In genomic region chr9:64703420-64703965, GRCm38 (mm10) we compare ENCODE assay signal across 18 mouse cellular contexts. TPM values are rescaled to one million over a fixed set of nuclear protein-coding genes. Genes with fewer than 3 reads are reported as not detected.
A peak's percentile ranks its signal among the peaks of the same experiment; 100 is the strongest.
DNase-seq lines count a peak whose midpoint lies in the region; ATAC-seq and TF ChIP-seq lines count a peak whose summit lies in the region.
"Had no signal": no experiment of that assay in that cellular context is flagged by ENCODE, and none has a peak within 500 bp of the region (broad histone marks: within the 10 kb centered on the region; RNA-seq: fewer than 3 reads in every experiment).

No protein-coding gene starts in this region.

- H3K36me3 ChIP-seq in embryonic facial prominence, embryonic 15.5 days = peaks cover 20% of the 10 kb centered on the region
- peaks cover 30% of the 10 kb centered on the region for H3K36me3 ChIP-seq in embryonic facial prominence, embryonic 10.5 days (replicated peaks)
- H3K36me3 ChIP-seq in intestine, postnatal 0 days (ENCODE audit: control insufficient read depth, insufficient read depth) = peaks cover 32% of the 10 kb centered on the region
- H3K36me3 ChIP-seq in stomach, postnatal 0 days (ENCODE audit: control insufficient read depth, insufficient read depth, low read length) = peaks cover 1% of the 10 kb centered on the region; the same call in 1 of the 2 replicates

- no peak for DNase-seq in embryonic facial prominence, embryonic 10.5 days (ENCODE audit: low spot score)
- DNase-seq in left cerebral cortex, adult 2 months (ENCODE audit: extremely low spot score in 1 of 2, low spot score in 2 of 2) = no peak
- DNase-seq in left cerebral cortex, postnatal 4 days = no peak
- DNase-seq in stomach, postnatal 0 days (ENCODE audit: low spot score) = no peak
- DNase-seq in adrenal gland, adult (ENCODE audit: inconsistent age in 2 of 2, low spot score in 1 of 2) = no peak
- DNase-seq: cerebellum, adult 8-10 months; gastrocnemius, postnatal 36 days; kidney, adult 11 months; thymus, postnatal 36 days had no signal

- H3K4me1 ChIP-seq in embryonic facial prominence, embryonic 15.5 days = peaks cover 5% of the 10 kb centered on the region; the same call in 1 of the 2 replicates
- no peaks in the 10 kb centered on the region for H3K4me1 ChIP-seq in embryonic facial prominence, embryonic 10.5 days
- H3K4me1 ChIP-seq in intestine, postnatal 0 days (replicated peaks; ENCODE audit: control insufficient read depth, insufficient read depth, low read length) = peaks cover 24% of the 10 kb centered on the region
- H3K4me1 ChIP-seq in stomach, postnatal 0 days (replicated peaks; ENCODE audit: control insufficient read depth, insufficient read depth) = peaks cover 2% of the 10 kb centered on the region; the same call in 1 of the 2 replicates
- H3K4me1 ChIP-seq: limb, embryonic 15.5 days; midbrain, embryonic 15.5 days had no signal

- no peak overlapping the region for H3K4me2 ChIP-seq in embryonic facial prominence, embryonic 15.5 days (replicated peaks)
- no peak overlapping the region for H3K4me2 ChIP-seq in intestine, postnatal 0 days (replicated peaks; ENCODE audit: low read depth)
- no peak overlapping the region for H3K4me2 ChIP-seq in stomach, postnatal 0 days (replicated peaks; ENCODE audit: low read depth)
- H3K4me2 ChIP-seq: heart, embryonic 11.5 days; hindbrain, embryonic 14.5 days; limb, embryonic 15.5 days; liver, embryonic 15.5 days; midbrain, embryonic 15.5 days had no signal

- no peaks in the 10 kb centered on the region for H3K9me3 ChIP-seq in embryonic facial prominence, embryonic 15.5 days (replicated peaks)
- no peaks in the 10 kb centered on the region for H3K9me3 ChIP-seq in embryonic facial prominence, embryonic 10.5 days
- H3K9me3 ChIP-seq in intestine, postnatal 0 days (ENCODE audit: control insufficient read depth) = no peaks in the 10 kb centered on the region
- no peaks in the 10 kb centered on the region for H3K9me3 ChIP-seq in stomach, postnatal 0 days (ENCODE audit: control insufficient read depth, low read length)
- H3K9me3 ChIP-seq: limb, embryonic 15.5 days; liver, embryonic 15.5 days; midbrain, embryonic 15.5 days had no signal

- intact Hi-C loops in left cerebral cortex, adult 2 months (cut with DNase I) = no loop called here
- intact Hi-C loops in left cerebral cortex, postnatal 4 days (cut with DNase I) = no loop called here

- no peak for TF ChIP-seq CTCF in left cerebral cortex, adult 2 months (IDR thresholded peaks at IDR 0.05)
- TF ChIP-seq CTCF in intestine, postnatal 0 days (IDR thresholded peaks at IDR 0.05; ENCODE audit: low read depth) = no peak
- no peak for TF ChIP-seq CTCF in stomach, postnatal 0 days (IDR thresholded peaks at IDR 0.05; ENCODE audit: low read depth)

- no peak for ATAC-seq in embryonic facial prominence, embryonic 15.5 days (ENCODE audit: insufficient number of reproducible peaks, low FRiP score, low TSS enrichment, low read depth)
- ATAC-seq in intestine, postnatal 0 days = no peak
- no peak for ATAC-seq in stomach, postnatal 0 days (ENCODE audit: low FRiP score, low TSS enrichment)
- no peak for ATAC-seq in activated CD4-positive, CD25-positive, alpha-beta regulatory T cell, adult 4 months
- ATAC-seq: forebrain, embryonic 16.5 days; midbrain, embryonic 15.5 days had no signal

- no peak overlapping the region for H3K9ac ChIP-seq in embryonic facial prominence, embryonic 15.5 days
- no peak overlapping the region for H3K9ac ChIP-seq in intestine, postnatal 0 days (ENCODE audit: low read depth, low read length)
- no peak overlapping the region for H3K9ac ChIP-seq in stomach, postnatal 0 days (ENCODE audit: low read length)
- H3K9ac ChIP-seq: hindbrain, embryonic 14.5 days; limb, embryonic 15.5 days; liver, embryonic 15.5 days; midbrain, embryonic 15.5 days had no signal

- no peak overlapping the region for H3K4me3 ChIP-seq in embryonic facial prominence, embryonic 15.5 days (replicated peaks)
- H3K4me3 ChIP-seq in embryonic facial prominence, embryonic 10.5 days = no peak overlapping the region
- H3K4me3 ChIP-seq in left cerebral cortex, adult 2 months = no peak overlapping the region
- H3K4me3 ChIP-seq in intestine, postnatal 0 days (ENCODE audit: low read depth, low read length) = no peak overlapping the region
- H3K4me3 ChIP-seq in stomach, postnatal 0 days (ENCODE audit: low read depth, low read length) = no peak overlapping the region
- H3K4me3 ChIP-seq: limb, embryonic 15.5 days; liver, embryonic 15.5 days; midbrain, embryonic 15.5 days had no signal

- H3K27ac ChIP-seq in embryonic facial prominence, embryonic 15.5 days (replicated peaks) = peak overlapping the region; percentile 18; the same call in 1 of the 2 replicates
- H3K27ac ChIP-seq in embryonic facial prominence, embryonic 10.5 days (replicated peaks) = no peak overlapping the region
- peak overlapping the region; percentile 3; the same call in 1 of the 2 replicates for H3K27ac ChIP-seq in left cerebral cortex, adult 2 months
- peak overlapping the region; percentile 79 for H3K27ac ChIP-seq in intestine, postnatal 0 days (ENCODE audit: low read depth, low read length)
- peak overlapping the region; percentile 78 for H3K27ac ChIP-seq in stomach, postnatal 0 days (replicated peaks)
- H3K27ac ChIP-seq: hindbrain, embryonic 14.5 days; limb, embryonic 15.5 days; liver, embryonic 15.5 days; midbrain, embryonic 15.5 days had no signal

- no peaks in the 10 kb centered on the region for H3K27me3 ChIP-seq in embryonic facial prominence, embryonic 15.5 days
- no peaks in the 10 kb centered on the region for H3K27me3 ChIP-seq in embryonic facial prominence, embryonic 10.5 days (replicated peaks; ENCODE audit: low read depth, poor library complexity, severe bottlenecking)
- no peaks in the 10 kb centered on the region for H3K27me3 ChIP-seq in intestine, postnatal 0 days (replicated peaks; ENCODE audit: control insufficient read depth, insufficient read depth, low read length)
- H3K27me3 ChIP-seq in stomach, postnatal 0 days (ENCODE audit: control insufficient read depth, insufficient read depth, low read length) = no peaks in the 10 kb centered on the region
- H3K27me3 ChIP-seq: limb, embryonic 15.5 days; liver, embryonic 15.5 days; midbrain, embryonic 15.5 days had no signal

- no peak for TF ChIP-seq EP300 in stomach, postnatal 0 days (optimal IDR thresholded peaks at IDR 0.05)

RNA-seq across cellular contexts. Expression of gene Rab11a, which starts 34.1 kb away (rescaled TPM):
- 388 and 415 TPM in 2 replicates for polyA plus RNA-seq in embryonic facial prominence, embryonic 15.5 days (2015; fragmentation: Nextera tagmentation; extraction: Ambion mirVana)
- polyA plus RNA-seq in embryonic facial prominence, embryonic 10.5 days (2016; fragmentation: Nextera tagmentation; extraction: Ambion mirVana) = 247 and 254 TPM in 2 replicates
- 100 to 1,000 TPM; 232 to 250 TPM for total RNA-seq in left cerebral cortex, adult 2 months (2021)
- total RNA-seq in left cerebral cortex, postnatal 4 days (2021) = 100 to 1,000 TPM; 424 to 443 TPM
- polyA plus RNA-seq in intestine, postnatal 0 days (2015; fragmentation: Nextera tagmentation; extraction: Ambion mirVana) = 1,986 and 2,053 TPM in 2 replicates
- 1,191 and 1,262 TPM in 2 replicates for polyA plus RNA-seq in stomach, postnatal 0 days (2015; fragmentation: Nextera tagmentation; extraction: Ambion mirVana)
- polyA plus RNA-seq in activated CD4-positive, CD25-positive, alpha-beta regulatory T cell, adult 4 months (2017; shearing (Covaris generic)) = 100 to 1,000 TPM; 204 to 248 TPM
